Mouse (Mus musculus) MEL (cell line): Measurements from ENCODE around the gene Zfp933.

Experiments
- CHD2 ChIP-seq: IDR thresholded peaks from 2 replicates; pipeline ENCODE4 v1.6.1; 2011; ENCODE audit warnings: low read length, improper control_type of control experiment
- CTCF ChIP-seq, 3 experiments: IDR thresholded peaks in 2 of 3; conservative IDR thresholded peaks in 1 of 3; 2 replicates each; pipeline ENCODE4 v1.5.1; 2011 to 2012; ENCODE audit warnings: low read length in 3 of 3, low read depth in 2 of 3, mild to moderate bottlenecking in 2 of 3, improper control_type of control experiment in 1 of 3, inconsistent platforms in 1 of 3, mixed read lengths in 1 of 3, moderate library complexity in 1 of 3; ENCODE audit not compliant: control insufficient read depth in 1 of 3, insufficient read depth in 1 of 3, poor library complexity in 1 of 3, severe bottlenecking in 1 of 3
- E2F4 ChIP-seq: IDR thresholded peaks from 2 replicates; pipeline ENCODE4 v1.6.1; 2011; ENCODE audit warnings: low read depth, low read length, improper control_type of control experiment, borderline replicate concordance
- MAX ChIP-seq: IDR thresholded peaks from 2 replicates; pipeline ENCODE4 v1.6.1; 2011; ENCODE audit warnings: low read length, improper control_type of control experiment
- POLR2A ChIP-seq, 2 experiments: IDR thresholded peaks; 2 replicates each; pipeline ENCODE4 v1.6.1; 2011 to 2012; ENCODE audit warnings: low read length in 2 of 2, mild to moderate bottlenecking in 2 of 2, control low read depth in 1 of 2, improper control_type of control experiment in 1 of 2, low read depth in 1 of 2, moderate library complexity in 1 of 2; ENCODE audit not compliant: control insufficient read depth in 1 of 2, insufficient read depth in 1 of 2, poor library complexity in 1 of 2
- RAD21 ChIP-seq: IDR thresholded peaks from 2 replicates; pipeline ENCODE4 v1.6.1; 2011; ENCODE audit warnings: mild to moderate bottlenecking, low read depth, low read length, improper control_type of control experiment
- RCOR1 ChIP-seq: IDR thresholded peaks from 2 replicates; pipeline ENCODE4 v1.6.1; 2012; ENCODE audit warnings: low read depth, mild to moderate bottlenecking, inconsistent platforms, low read length, improper control_type of control experiment
- ZMIZ1 ChIP-seq: IDR thresholded peaks from 2 replicates; pipeline ENCODE4 v1.6.1; 2012; ENCODE audit warnings: low read depth, mild to moderate bottlenecking, inconsistent platforms, low read length, improper control_type of control experiment, moderate library complexity

DNA sequence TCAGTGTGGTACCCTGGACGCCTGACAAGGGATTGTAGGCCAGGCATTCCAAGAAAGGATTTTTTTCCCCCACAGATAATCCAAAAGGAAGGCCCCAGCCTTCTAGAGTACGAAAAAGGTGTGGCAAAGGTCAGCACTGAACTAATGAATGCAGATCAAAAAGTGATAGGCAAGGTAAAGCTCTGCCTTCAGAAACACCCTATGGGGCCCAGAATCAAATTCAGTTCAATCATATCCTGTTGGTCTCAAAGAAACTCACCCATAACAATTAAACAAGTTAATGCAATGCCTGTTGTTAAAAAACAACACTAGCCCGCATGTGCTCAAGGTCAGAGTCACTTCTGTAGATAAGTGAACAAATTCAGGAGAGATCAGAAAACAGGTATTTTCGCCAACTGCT, 23.8 kb downstream of the Zfp933 start:
- TF ChIP-seq POLR2A (IDR thresholded peaks at IDR 0.05; ENCODE audit: control insufficient read depth in 1 of 2, insufficient read depth in 1 of 2, low read depth in 1 of 2, low read length in 2 of 2, poor library complexity in 1 of 2) (no peak), RAD21 (no peak), MAX (no peak), RCOR1 (no peak), CTCF (IDR thresholded peaks at IDR 0.05 in 2 of 3, conservative IDR thresholded peaks at IDR 0.05 in 1 of 3; ENCODE audit: control insufficient read depth in 1 of 3, insufficient read depth in 1 of 3, low read depth in 2 of 3, low read length in 3 of 3, poor library complexity in 1 of 3, severe bottlenecking in 1 of 3) (no peak), CHD2 (no peak), ZMIZ1 (no peak), E2F4 (no peak)
